Comparison of ENCODE assay signal across 23 mouse cellular contexts in genomic region chr9:33482845-33483540, GRCm38 (mm10).
DNase-seq lines count a peak whose midpoint lies in the region; ATAC-seq and TF ChIP-seq lines count a peak whose summit lies in the region.
"Had no signal": no experiment of that assay in that cellular context is flagged by ENCODE, and none has a peak within 500 bp of the region (broad histone marks: within the 10 kb centered on the region; RNA-seq: fewer than 3 reads in every experiment).

No protein-coding gene starts in this region.

- no peak for TF ChIP-seq CTCF in lung, adult 2 months (IDR thresholded peaks at IDR 0.05; ENCODE audit: insufficient read depth, low read length)

- ATAC-seq in intestine, embryonic 16.5 days: no peak
- ATAC-seq: activated CD4-positive, CD25-positive, alpha-beta regulatory T cell, adult 4 months; forebrain, embryonic 14.5 days; Patski had no signal

- 53% methylated on average over 5 of the region's 5 CpGs for WGBS in lung, adult 2 months
- 57% methylated on average over 5 of the region's 5 CpGs for WGBS in intestine, embryonic 16.5 days

- no peaks in the 10 kb centered on the region for H3K4me1 ChIP-seq in lung, adult 2 months (ENCODE audit: control insufficient read depth, insufficient read depth, low read length)
- no peaks in the 10 kb centered on the region for H3K4me1 ChIP-seq in intestine, embryonic 16.5 days (ENCODE audit: control insufficient read depth, insufficient read depth, low read length)
- H3K4me1 ChIP-seq: embryonic facial prominence, embryonic 13.5 days; hindbrain, embryonic 10.5 days; kidney, embryonic 15.5 days; limb, embryonic 13.5 days; midbrain, embryonic 12.5 days; neural tube, embryonic 13.5 days had no signal

- DNase-seq in lung, postnatal 36 days: peak; percentile 9
- DNase-seq in lung, adult 2 months: no peak
- DNase-seq in c-Kit-positive CD71-negative TER-119-negative erythroid progenitor cells, embryonic 14.5 days (ENCODE audit: low read depth): peak; percentile 26
- peak; percentile 1 for DNase-seq in naive thymus-derived CD4-positive, alpha-beta T cell, adult 2 months (ENCODE audit: low read depth)
- DNase-seq in kidney, adult 8-10 months: no peak
- no peak for DNase-seq in retina, embryonic 14.5 days (ENCODE audit: low spot score)
- DNase-seq: adrenal gland, postnatal 10 days; cerebellum, adult 9-11 months; gastrocnemius, postnatal 14 days; lung, postnatal 10 days; thymus, postnatal 4 days had no signal

- H3K27ac ChIP-seq in intestine, embryonic 16.5 days (ENCODE audit: low read length): no peak overlapping the region
- H3K27ac ChIP-seq: embryonic facial prominence, embryonic 13.5 days; heart, adult 2 months; hindbrain, embryonic 10.5 days; kidney, embryonic 15.5 days; limb, embryonic 13.5 days; liver, embryonic 14.5 days; midbrain, embryonic 12.5 days; neural tube, embryonic 13.5 days had no signal

- no peak for TF ChIP-seq POLR2A in lung, adult 2 months (IDR thresholded peaks at IDR 0.05; ENCODE audit: borderline replicate concordance, extremely low read depth, low read depth, low read length)

- H3K9me3 ChIP-seq in intestine, embryonic 16.5 days (ENCODE audit: control insufficient read depth, low read length): no peaks in the 10 kb centered on the region
- H3K9me3 ChIP-seq: embryonic facial prominence, embryonic 13.5 days; hindbrain, embryonic 10.5 days; kidney, embryonic 15.5 days; limb, embryonic 13.5 days; midbrain, embryonic 12.5 days; neural tube, embryonic 13.5 days had no signal

- no peaks in the 10 kb centered on the region for H3K36me3 ChIP-seq in intestine, embryonic 16.5 days (ENCODE audit: control insufficient read depth, insufficient read depth, low read length)
- H3K36me3 ChIP-seq: embryonic facial prominence, embryonic 13.5 days; hindbrain, embryonic 10.5 days; kidney, embryonic 15.5 days; limb, embryonic 13.5 days; midbrain, embryonic 12.5 days; neural tube, embryonic 13.5 days had no signal

- no peak overlapping the region for H3K4me2 ChIP-seq in intestine, embryonic 16.5 days (ENCODE audit: low read depth, low read length)
- H3K4me2 ChIP-seq: embryonic facial prominence, embryonic 13.5 days; kidney, embryonic 15.5 days; limb, embryonic 13.5 days; midbrain, embryonic 12.5 days; neural tube, embryonic 13.5 days had no signal

- H3K9ac ChIP-seq in intestine, embryonic 16.5 days (ENCODE audit: low read depth, low read length): no peak overlapping the region
- H3K9ac ChIP-seq: embryonic facial prominence, embryonic 13.5 days; kidney, embryonic 15.5 days; limb, embryonic 13.5 days; liver, embryonic 14.5 days; midbrain, embryonic 12.5 days; neural tube, embryonic 13.5 days had no signal

- H3K27me3 ChIP-seq in intestine, embryonic 16.5 days (replicated peaks; ENCODE audit: control insufficient read depth, insufficient read depth, low read length): no peaks in the 10 kb centered on the region
- H3K27me3 ChIP-seq: embryonic facial prominence, embryonic 13.5 days; kidney, embryonic 15.5 days; limb, embryonic 13.5 days; midbrain, embryonic 12.5 days; neural tube, embryonic 13.5 days; Patski had no signal

- H3K4me3 ChIP-seq in lung, adult 2 months (replicated peaks; ENCODE audit: extremely low read depth, low read depth, low read length): no peak overlapping the region
- no peak overlapping the region for H3K4me3 ChIP-seq in intestine, embryonic 16.5 days (ENCODE audit: low read length)
- H3K4me3 ChIP-seq: embryonic facial prominence, embryonic 13.5 days; heart, adult 2 months; hindbrain, embryonic 10.5 days; kidney, embryonic 15.5 days; limb, embryonic 13.5 days; midbrain, embryonic 12.5 days; neural tube, embryonic 13.5 days had no signal

Comparison
In these comparisons a context has a peak if more than half of its experiments do, and no peak if none do; other contexts are left out.
1. DNase-seq: peak in lung, postnatal 36 days (single experiment), c-Kit-positive CD71-negative TER-119-negative erythroid progenitor cells, embryonic 14.5 days (single experiment) and naive thymus-derived CD4-positive, alpha-beta T cell, adult 2 months (single experiment); none in lung, adult 2 months (single experiment), kidney, adult 8-10 months (0 of 2) and retina, embryonic 14.5 days (single experiment).